Mouse (Mus musculus): ENCODE data around the gene Ift140.

Gene Ift140

DNA sequence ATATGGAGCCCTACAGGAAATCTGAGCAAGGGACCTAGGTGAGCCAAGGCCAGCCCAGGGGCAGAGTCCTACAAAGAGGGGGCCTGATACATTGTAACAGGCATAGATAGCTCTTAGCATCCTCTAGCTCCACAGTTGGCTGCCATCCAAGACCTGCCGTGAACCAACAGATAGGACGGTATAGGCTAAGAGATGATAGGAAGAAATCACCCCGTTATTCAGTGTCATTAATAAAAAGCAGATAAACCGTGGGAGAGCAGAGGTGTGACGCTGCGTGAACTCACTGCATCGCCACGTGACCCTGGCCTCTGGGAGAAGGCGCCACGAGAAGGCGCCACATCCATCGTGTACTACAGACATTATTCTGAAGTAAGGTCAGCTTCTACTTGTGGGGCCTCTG, 48.0 kb downstream of the Ift140 start:
- ChIA-PET POLR2A (interaction anchor here in 1 of 4 experiments (0.8 kb wide), 1 partner anchor 28 kb away, joined by 3 read pairs; no protein-coding TSS in a partner anchor), CTCF (interaction anchor here in 2 of 4 experiments (0.7 to 1.2 kb wide), 2 partner anchors 18 to 371 kb away, joined by 3 read pairs; no protein-coding TSS in a partner anchor)

DNA sequence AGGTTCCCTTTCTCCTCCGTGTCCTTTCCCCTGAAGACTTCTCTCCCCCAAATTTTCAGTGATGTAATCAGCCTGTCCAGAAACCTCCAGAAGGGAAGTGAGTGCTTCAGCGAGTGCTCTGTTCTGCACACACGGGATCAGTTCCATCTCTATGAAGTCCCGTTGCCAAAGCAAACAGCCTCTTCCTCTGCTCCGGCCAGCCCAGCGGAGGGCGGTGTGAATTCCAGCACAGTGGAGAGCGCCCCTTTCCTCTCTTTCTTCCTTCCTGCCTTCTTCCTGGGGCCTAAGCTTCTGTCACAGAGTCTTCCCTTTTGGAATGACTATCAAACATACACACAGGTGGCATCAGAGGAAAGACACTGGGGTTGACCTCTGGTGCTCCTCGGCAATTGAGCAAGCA, 48.5 kb downstream of the Ift140 start:
- ChIA-PET CTCF (interaction anchor here in 1 of 4 experiments (1.2 kb wide), 1 partner anchor 18 kb away, joined by 3 read pairs; no protein-coding TSS in a partner anchor), POLR2A (no interaction called here)

DNA sequence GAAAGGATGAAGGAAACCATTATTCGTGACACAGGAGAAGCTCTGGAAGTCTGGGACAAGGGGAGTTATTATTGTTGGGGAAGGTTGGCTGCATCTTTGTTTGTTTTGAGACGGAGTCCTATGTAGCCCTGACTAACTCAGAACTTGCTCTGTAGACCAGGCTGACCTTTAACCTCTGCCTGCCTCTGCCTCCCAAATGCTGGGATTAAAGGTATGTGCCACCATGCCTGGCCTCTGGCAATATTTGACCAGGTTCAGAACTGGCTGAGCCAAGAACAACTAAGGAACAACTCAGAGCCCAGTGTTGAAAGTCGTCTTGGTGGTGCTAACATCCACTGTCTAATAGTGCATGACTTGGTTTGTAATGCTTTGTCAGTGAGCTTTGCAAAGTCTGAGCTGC, 49.3 kb downstream of the Ift140 start:
- ChIA-PET CTCF (no interaction called here), POLR2A (interaction anchor here in 1 of 4 experiments (0.7 to 1.3 kb wide), 2 partner anchors 27 to 61 kb away, joined by 3 read pairs; no protein-coding TSS in a partner anchor)

DNA sequence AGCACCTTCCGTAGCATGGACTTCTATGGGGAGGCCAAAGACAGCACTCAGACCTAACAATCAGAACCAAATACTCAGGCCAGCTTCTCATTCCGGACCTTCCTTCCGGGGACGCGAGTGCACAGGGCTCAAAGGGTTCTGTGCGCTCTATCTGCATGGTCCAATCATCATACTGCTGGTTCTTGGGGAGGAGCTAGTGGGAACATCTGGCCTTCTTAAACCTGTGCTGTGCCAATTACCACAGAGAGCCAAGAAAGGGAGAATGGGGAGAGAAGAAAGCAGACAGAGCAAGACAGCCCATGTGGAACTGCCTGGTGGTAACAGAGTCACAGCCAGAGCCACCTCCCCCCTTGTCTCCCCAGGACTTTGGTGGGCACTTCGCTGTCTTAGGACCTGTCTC, 50.7 kb downstream of the Ift140 start:
- ChIA-PET CTCF (interaction anchor here in 2 of 4 experiments (1.1 to 1.2 kb wide), 3 partner anchors 9 to 30 kb away, joined by 3 to 4 read pairs (median 3); partner anchors contain the start of gene Tmem204 (in 1 of the 2)), POLR2A (interaction anchor here in 2 of 4 experiments (0.5 to 1.3 kb wide), 4 partner anchors 10 to 1719 kb away, joined by 3 to 4 read pairs (median 3); partner anchors contain the start of gene Cramp1l (in 1 of the 2))

DNA sequence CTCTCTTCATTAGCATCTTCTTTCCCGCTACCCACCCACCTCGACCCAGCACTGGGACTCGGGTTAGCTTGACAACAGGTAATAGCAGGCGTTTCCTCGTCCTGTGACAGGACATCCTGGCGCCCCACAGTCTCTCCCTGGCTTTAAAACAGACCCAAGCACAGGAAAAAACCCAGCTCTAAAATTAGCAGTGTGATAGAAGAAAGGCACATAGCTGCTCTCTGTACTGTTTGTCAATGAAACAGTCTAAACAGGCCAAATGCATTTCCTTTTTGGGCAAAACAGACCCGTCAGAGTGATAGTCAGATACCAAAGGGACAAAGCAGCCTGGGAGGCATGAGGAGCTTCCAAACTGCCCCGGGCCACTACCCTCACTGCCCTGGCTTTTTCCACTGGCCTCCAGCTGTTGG, 51.6 kb downstream of the Ift140 start:
- POLR2A ChIA-PET = interaction anchor here in 2 of 4 experiments (0.6 to 1.0 kb wide), 2 partner anchors 9 to 181 kb away, joined by 3 read pairs; partner anchors contain the start of gene Spsb3 (in 1 of the 2)
- CTCF ChIA-PET = interaction anchor here in 2 of 4 experiments (1.1 to 1.2 kb wide), 2 partner anchors 10 to 31 kb away, joined by 3 to 4 read pairs; no protein-coding TSS in a partner anchor

DNA sequence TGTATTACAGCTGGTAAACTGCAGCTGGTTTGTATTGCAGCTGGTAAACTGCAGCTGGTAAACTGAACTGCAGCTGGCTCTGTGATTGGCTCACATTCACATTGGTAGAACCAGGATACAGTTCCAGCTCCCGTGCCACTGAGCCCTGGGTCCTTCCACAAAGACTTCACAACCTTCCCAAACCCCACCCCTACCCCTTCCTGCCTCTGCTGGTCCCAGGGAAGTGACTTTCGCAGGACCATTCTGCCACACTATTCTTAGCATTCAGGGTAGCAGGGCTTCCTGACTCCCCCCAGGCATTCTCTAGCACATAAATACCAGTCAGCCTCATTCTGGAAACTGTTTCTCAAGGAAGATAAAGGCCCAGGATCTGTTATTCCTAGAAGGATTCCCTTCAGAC, 52.8 kb downstream of the Ift140 start:
- ChIA-PET CTCF (no interaction called here), POLR2A (no interaction called here)

DNA sequence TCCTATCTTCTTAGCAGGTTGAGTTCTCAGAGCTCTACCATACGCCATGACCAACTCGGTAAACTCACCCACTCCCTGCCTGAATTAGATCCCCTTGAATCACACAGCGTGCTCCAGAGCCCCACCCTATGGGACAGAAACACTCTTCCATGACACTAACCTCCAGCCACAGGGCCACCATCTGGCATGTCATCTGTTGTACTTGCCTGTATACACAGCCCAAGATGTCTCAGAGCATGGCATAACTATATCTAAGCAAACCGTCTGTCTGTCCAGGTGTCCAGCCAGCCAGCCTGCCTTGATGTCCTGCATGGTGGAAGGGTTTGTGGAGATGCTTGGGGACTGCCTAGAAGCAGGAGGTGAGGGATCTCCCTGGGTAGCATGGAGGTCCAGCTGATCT, 61.0 kb downstream of the Ift140 start:
- ChIA-PET POLR2A (interaction anchor here in 1 of 4 experiments (1.2 to 1.4 kb wide), 2 partner anchors 10 to 41 kb away, joined by 3 to 4 read pairs; no protein-coding TSS in a partner anchor), CTCF (interaction anchor here in 1 of 4 experiments (0.6 kb wide), 1 partner anchor 61 kb away, joined by 3 read pairs; the partner anchor contains the start of gene Ift140)

DNA sequence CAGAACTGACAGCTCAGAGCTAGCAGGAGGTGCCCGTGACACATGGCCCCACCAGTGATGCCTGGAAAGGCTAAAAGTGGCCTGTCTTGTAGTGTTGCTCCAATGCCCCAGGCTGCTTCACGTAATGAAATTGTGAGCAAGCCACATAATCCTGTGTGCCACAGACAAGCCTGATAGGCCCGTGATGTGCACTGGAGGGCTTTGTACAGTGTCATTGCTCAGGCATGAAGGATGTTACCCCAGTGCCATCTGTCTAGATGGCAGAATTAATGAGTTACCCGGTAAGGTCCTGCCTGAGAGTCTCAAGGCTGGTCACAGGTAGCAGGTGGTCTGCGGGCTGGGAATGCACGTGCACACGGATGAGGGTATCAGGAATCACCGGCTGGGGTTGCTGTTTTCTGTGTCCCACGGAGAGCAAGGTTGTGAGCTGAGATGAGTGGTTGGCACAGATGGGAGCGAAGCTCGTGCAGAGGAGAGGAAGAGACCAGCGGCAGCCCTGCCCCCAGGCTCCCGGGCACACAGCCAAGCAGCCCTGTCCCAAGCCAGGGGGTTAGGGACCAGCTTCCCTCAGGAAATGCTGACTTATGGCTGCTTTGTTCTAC, 62.0 kb downstream of the Ift140 start:
- CTCF ChIA-PET = no interaction called here

DNA sequence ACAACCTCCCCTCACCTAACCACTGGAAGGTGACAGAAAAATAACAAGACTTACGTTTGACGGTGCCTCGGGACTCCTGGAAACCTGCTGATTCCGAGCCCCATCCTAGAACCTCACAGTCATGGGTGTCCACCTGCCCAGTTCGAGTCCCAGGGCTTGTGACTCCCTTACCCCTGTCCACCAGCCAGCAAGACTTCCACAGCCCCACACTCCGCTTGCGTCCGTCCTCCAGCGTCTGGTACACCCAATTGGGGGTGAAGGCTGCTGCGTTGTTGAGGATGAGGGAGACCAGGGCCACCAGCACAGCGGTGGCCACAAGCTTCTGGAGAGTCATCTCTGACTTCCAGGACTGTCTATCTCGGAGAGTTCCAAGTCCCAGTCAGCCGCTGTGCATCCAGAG, 64.3 kb downstream of the Ift140 start:
- ChIA-PET POLR2A (interaction anchor here in 1 of 4 experiments (1.1 kb wide), 1 partner anchor 194 kb away, joined by 3 read pairs; the partner anchor contains the start of gene Ube2i), CTCF (no interaction called here)

More for the DNA sequence above, 62.0 kb downstream of the Ift140 start:
- POLR2A ChIA-PET = no interaction called here

DNA sequence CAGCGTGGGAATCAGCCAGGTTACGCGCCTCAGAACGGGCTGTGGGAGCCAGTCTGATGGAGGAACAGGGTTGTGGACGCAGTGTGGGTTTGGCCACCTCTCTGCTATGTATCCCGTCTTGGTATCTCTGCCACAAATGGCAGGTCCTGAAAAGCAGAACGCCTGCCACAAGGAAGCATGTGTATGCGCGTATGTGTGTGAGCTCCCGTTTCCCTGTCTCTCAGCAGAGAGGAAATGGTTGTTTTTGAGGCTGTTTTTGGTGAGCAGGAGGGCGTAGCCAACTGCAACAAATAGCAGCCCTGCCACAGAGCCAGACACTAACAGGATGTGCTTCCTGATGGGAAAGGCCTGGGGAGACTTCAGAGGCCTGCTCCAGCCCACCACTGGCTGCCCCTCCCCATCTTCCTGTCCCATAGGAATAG, 65.1 kb downstream of the Ift140 start:
- ChIA-PET CTCF (no interaction called here), POLR2A (no interaction called here)

DNA sequence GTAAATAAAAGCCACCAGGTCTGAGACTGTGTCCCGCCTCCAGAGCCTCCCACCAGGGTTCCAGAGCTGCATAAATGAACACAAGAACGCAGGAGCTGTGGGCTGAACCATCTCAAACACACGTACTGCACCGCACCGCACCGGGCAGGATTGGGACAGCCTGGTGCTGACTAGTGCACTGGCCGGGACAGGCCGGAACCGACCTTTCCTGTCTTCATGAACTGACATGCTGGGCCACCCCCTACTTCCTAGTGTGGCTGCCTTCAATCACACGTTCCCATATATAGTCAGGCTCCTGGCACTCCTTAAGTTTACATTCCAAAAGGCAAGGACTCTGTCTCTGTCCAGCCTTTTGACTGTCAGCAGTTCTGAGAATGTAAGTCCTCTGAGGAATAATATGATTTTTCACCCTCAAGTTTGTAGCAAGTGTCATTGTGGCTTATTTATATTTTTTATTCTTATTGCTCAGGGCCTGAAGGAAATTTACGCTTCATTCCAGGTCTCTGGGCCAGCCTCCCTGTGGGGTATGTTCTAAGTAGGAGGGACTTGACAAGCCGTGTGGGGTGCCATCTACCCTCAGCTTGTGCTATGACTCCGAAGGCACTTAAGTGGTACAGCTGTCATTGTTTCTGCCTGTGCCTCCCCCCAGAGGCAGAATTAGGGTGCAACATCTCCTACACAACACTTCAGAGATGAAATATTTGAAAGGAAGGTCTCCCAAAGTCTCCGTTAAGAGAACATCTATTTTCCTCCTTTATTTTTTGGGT, 66.4 kb downstream of the Ift140 start:
- POLR2A ChIA-PET = interaction anchor here in 2 of 4 experiments (1.1 to 1.5 kb wide), 2 partner anchors 8 to 232 kb away, joined by 3 to 5 read pairs; partner anchors contain the start of gene Fahd1 (in 1 of the 2)
- CTCF ChIA-PET = interaction anchor here in 2 of 4 experiments (0.9 to 1.6 kb wide), 4 partner anchors 19 to 337 kb away, joined by 3 read pairs; no protein-coding TSS in a partner anchor

DNA sequence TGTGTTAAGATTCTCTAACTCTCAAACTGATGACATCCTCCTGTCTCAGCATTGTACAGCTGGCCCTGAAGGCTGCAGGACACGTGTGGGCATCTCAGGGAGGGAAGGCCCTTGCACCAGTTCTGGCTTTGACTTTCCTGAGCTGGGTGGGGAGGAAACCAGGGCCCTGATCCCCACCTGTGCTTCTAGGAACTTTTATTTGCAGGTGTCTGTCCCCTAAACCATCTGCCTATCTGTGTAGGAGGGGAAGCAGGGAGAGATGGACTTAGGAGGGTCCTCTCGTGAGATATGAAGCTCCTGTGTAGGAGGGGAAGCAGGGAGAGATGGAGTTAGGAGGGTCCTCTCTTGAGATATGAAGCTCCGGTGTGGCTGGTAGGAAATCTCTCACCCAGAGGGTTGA, 67.0 kb downstream of the Ift140 start:
- ChIA-PET POLR2A (interaction anchor here in 2 of 4 experiments (0.5 to 1.5 kb wide), 7 partner anchors 8 to 232 kb away, joined by 3 to 5 read pairs (median 3); partner anchors contain the start of gene Fahd1 (in 1 of the 2)), CTCF (interaction anchor here in 3 of 4 experiments (0.5 to 1.6 kb wide), 12 partner anchors 17 to 973 kb away, joined by 3 to 4 read pairs (median 3); partner anchors contain the start of genes Cramp1l (in 1 of the 3) and Ift140 (in 1 of the 3))

DNA sequence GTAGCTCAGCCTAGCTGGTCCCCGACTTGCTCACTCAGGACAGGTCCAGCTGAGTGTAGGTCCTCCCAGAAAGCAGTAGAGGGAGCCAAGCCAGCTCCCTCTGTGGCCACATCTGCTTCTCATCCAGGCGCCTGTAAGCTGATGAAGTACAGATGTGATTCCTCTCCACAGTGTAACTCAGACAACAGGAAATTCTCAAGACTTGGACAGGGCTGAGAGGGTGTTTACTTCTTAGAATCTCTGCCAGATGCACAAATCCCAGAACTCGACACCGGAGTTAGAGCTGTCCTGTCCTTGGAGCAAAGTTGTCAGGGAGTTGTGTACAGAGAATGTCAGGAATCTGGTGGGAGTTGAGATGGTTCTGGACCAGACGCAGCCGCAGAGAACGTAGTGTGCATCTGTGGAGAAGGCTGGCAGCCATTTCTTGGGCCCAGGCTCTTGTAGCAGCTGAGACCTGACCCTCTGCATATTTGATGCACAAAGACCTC, 67.6 kb downstream of the Ift140 start, which contains the start of gene Tmem204:
TSS of gene Tmem204 (minus strand) at position 148 of the 488 bp plus-strand sequence.
- ChIA-PET POLR2A (interaction anchor here in 2 of 4 experiments (0.5 to 1.5 kb wide), 7 partner anchors 9 to 233 kb away, joined by 3 to 5 read pairs (median 3); partner anchors contain the start of gene Fahd1 (in 1 of the 2)), CTCF (interaction anchor here in 3 of 4 experiments (0.5 to 1.6 kb wide), 13 partner anchors 18 to 974 kb away, joined by 3 to 4 read pairs (median 3); partner anchors contain the start of genes Cramp1l (in 1 of the 3) and Ift140 (in 1 of the 3))

DNA sequence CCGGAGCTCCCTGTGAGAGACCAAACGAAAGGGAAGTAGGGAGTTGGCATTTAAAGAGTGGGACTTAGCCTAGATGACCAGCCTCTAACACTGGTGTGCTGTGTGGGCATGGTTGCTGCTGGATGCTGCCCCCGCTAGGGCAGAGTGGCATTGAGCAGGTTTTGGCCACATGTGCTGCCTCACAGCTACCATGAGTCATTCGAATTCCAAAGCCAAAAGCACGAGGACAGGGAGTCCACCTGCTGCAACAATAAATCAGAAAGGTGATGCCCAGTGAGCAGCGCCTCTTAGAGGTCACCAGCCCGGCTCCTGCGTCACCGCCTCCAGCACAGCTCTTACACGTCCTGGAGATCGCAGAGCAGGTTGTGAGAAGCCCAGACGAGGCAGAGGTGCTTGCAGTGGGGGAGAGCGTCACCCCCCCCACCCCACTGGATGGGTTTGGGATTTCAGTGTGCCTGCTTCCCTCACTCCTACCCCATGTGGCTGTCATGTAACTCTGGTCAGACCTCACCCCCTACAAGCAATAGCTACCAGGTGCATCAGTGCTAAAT, 69.0 kb downstream of the Ift140 start:
- ChIA-PET POLR2A (interaction anchor here in 2 of 4 experiments (0.8 to 1.5 kb wide), 4 partner anchors 10 to 235 kb away, joined by 3 to 4 read pairs (median 3); partner anchors contain the start of genes Cramp1l (in 1 of the 2), Fahd1 (in 1 of the 2) and Ift140 (in 1 of the 2)), CTCF (interaction anchor here in 2 of 4 experiments (0.6 to 0.7 kb wide), 2 partner anchors 259 to 483 kb away, joined by 3 read pairs; no protein-coding TSS in a partner anchor)

DNA sequence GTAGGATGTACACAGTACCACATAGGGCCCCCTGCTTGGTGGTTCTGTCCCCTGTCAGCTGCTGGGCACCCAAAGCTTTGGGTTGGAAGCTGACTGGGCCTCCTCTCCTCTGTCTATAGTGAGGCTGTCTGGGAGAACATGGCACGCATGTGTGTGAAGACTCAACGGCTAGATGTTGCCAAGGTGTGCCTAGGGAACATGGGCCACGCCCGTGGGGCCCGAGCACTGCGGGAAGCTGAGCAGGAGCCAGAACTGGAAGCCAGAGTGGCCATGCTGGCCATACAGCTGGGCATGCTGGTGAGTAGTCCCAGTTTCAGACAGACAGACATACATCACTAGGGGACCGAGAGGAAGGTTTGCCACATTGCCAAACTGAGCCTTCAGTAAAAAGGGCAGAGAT, 70.8 kb downstream of the Ift140 start:
- CTCF ChIA-PET = no interaction called here
- POLR2A ChIA-PET = interaction anchor here in 1 of 4 experiments (0.6 kb wide), 1 partner anchor 187 kb away, joined by 3 read pairs; no protein-coding TSS in a partner anchor

DNA sequence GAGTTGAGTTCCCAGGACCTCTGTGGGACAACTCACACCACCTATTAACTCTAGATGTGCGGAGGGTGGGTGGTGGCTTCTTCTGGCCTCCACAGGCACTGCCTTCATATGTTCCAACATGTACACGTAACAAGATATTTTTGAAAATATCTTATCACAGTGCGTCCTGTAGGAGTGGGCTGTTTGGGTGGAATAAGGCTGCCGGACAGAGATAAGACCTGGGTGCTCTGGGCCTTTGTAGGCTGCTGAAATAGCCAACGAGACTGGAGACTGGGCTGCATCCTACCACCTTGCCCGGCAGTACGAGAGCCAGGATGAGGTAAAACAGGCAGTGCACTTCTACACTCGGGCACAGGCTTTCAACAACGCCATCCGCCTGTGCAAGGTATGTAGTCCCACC, 73.3 kb downstream of the Ift140 start:
- CTCF ChIA-PET = no interaction called here
- POLR2A ChIA-PET = interaction anchor here in 1 of 4 experiments (1.1 kb wide), 1 partner anchor 87 kb away, joined by 3 read pairs; no protein-coding TSS in a partner anchor

DNA sequence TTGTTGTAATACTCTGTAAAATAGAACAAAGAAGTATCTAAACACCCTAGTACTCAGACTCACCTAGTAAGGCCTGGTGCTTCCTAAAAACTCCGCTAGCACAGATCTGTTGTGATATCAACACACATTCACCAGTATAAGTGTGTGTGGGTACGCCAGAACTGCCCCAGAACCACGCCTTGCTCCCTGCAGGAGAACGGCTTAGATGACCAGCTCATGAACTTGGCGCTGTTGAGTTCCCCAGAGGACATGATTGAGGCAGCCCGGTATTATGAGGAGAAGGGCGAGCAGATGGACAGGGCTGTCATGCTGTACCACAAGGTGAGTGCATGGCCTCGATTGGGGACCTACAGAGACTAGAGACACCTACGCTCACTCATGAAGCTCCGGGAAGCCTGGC, 74.6 kb downstream of the Ift140 start:
- ChIA-PET POLR2A (interaction anchor here in 1 of 4 experiments (1.1 kb wide), 1 partner anchor 9 kb away, joined by 3 read pairs; no protein-coding TSS in a partner anchor), CTCF (no interaction called here)

DNA sequence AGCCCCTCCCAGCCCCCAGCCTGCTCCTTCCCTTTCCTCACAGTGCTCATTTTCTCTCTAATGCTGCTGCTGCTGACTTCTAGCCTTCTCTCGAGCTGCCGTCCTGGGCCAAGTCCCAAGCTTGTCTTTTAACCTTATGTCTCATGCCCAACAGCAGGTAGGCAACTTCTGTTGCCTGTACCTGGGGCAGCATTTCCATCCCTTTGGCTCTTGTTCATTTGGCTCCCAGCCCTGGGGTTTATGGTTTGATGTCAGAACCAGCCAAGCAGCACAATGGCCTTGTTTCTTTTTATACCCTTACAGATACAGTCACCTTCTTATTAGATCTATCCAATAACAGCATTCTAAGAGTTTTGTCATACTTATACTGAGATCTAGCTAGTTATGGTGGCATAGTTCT, 80.3 kb downstream of the Ift140 start:
- CTCF ChIA-PET = no interaction called here
- POLR2A ChIA-PET = interaction anchor here in 2 of 4 experiments (0.6 to 3.9 kb wide), 7 partner anchors 11 to 683 kb away, joined by 3 to 15 read pairs (median 3); no protein-coding TSS in a partner anchor
